Mouse (Mus musculus): ENCODE measurements at regions not wholly inside any gene's neighbourhood (a gene's known extent, or its start where the extent isn't known, plus 50 kb on each side); places are given as distances from the start of the nearest gene placed in this dataset.

GRCm38 (mm10) chr7:133316701-133317475, 192.7 kb upstream of the Ctbp2 start:
- TF ChIP-seq CTCF (IDR thresholded peaks at IDR 0.05; ENCODE audit: low read depth, low read length) (no peak), POLR2A (IDR thresholded peaks at IDR 0.05; ENCODE audit: borderline replicate concordance, low read depth, low read length) (no peak)

Data from bone marrow macrophage, adult 2 months (primary cell).